Comparison of ENCODE assay signal across 8 mouse cellular contexts in the genomic region with DNA sequence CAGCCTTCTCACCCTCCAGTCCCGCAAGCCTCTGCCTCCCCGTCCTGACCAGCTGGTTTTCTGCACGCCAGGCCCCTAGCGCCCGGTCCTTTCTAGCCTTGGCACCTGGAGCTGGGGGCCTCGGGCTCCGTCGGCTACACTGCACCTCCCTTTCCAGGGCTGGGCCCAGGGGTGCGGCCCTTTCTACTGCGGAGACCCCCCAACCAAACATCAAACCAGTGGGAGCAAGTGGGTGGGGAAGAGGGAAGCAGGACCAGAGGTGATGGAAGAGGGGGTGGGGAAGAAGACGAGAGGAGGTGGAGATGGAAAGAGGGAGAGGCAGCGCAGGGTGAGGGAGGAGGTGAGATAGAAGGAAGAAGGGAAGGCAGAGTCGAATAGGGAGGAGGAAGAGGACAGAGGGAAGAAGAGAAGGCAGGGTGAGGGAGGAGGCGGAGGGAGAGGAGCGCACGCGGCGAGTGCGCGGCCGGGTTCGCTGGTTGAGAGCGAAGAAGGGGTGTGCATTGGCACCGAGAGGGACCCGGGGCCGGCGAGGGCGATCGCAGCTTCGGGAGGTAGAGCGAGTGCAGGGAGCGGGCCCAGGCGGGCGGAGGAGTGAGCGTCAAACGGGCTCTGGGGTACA. TPM values are rescaled to one million over a fixed set of nuclear protein-coding genes. Genes with fewer than 3 reads are reported as not detected.
DNase-seq lines count a peak whose midpoint lies in the region; ATAC-seq lines count a peak whose summit lies in the region.

A gene (plus strand): TSS at position 321 of the 619 bp plus-strand sequence.

- peaks cover 29% of the 10 kb centered on the region for H3K27me3 ChIP-seq in kidney, embryonic 15.5 days
- peaks cover 26% of the 10 kb centered on the region for H3K27me3 ChIP-seq in embryonic facial prominence, embryonic 12.5 days
- H3K27me3 ChIP-seq in hindbrain, embryonic 14.5 days (ENCODE audit: control insufficient read depth, insufficient read depth, low read length): peaks cover 13% of the 10 kb centered on the region
- H3K27me3 ChIP-seq in liver, embryonic 15.5 days: peaks cover 56% of the 10 kb centered on the region

- peak within 1 kb of the TSS; percentile 47 for H3K9ac ChIP-seq in kidney, embryonic 15.5 days
- H3K9ac ChIP-seq in embryonic facial prominence, embryonic 12.5 days: peak within 1 kb of the TSS; percentile 53
- H3K9ac ChIP-seq in hindbrain, embryonic 14.5 days: peak within 1 kb of the TSS; percentile 78
- no peak within 1 kb of the TSS for H3K9ac ChIP-seq in liver, embryonic 15.5 days

- no peaks in the 10 kb centered on the region for H3K36me3 ChIP-seq in kidney, embryonic 15.5 days
- H3K36me3 ChIP-seq in embryonic facial prominence, embryonic 12.5 days: no peaks in the 10 kb centered on the region
- H3K36me3 ChIP-seq in hindbrain, embryonic 14.5 days (replicated peaks; ENCODE audit: control insufficient read depth, insufficient read depth): no peaks in the 10 kb centered on the region
- no peaks in the 10 kb centered on the region for H3K36me3 ChIP-seq in liver, embryonic 15.5 days (replicated peaks)

- H3K9me3 ChIP-seq in kidney, embryonic 15.5 days (replicated peaks): no peaks in the 10 kb centered on the region
- no peaks in the 10 kb centered on the region for H3K9me3 ChIP-seq in embryonic facial prominence, embryonic 12.5 days
- no peaks in the 10 kb centered on the region for H3K9me3 ChIP-seq in hindbrain, embryonic 14.5 days (ENCODE audit: control insufficient read depth, low read length)
- no peaks in the 10 kb centered on the region for H3K9me3 ChIP-seq in liver, embryonic 15.5 days (replicated peaks)

- no peak within 1 kb of the TSS for H3K27ac ChIP-seq in kidney, embryonic 15.5 days
- 0 out of 2 replicates have a peak within 1 kb of the TSS, but pooled peaks have one; percentile 60 for H3K27ac ChIP-seq in embryonic facial prominence, embryonic 12.5 days
- peak within 1 kb of the TSS; percentile 75 for H3K27ac ChIP-seq in hindbrain, embryonic 14.5 days
- no peak within 1 kb of the TSS for H3K27ac ChIP-seq in liver, embryonic 15.5 days (replicated peaks)

- H3K4me3 ChIP-seq in kidney, embryonic 15.5 days (replicated peaks): peak within 1 kb of the TSS; percentile 50
- H3K4me3 ChIP-seq in embryonic facial prominence, embryonic 12.5 days: peak within 1 kb of the TSS; percentile 43
- H3K4me3 ChIP-seq in hindbrain, embryonic 14.5 days (replicated peaks; ENCODE audit: low read length): peak within 1 kb of the TSS; percentile 53
- H3K4me3 ChIP-seq in liver, embryonic 15.5 days (replicated peaks): 0 out of 2 replicates have a peak within 1 kb of the TSS, but pooled peaks have one; percentile 5

- peaks cover 40% of the 10 kb centered on the region for H3K4me1 ChIP-seq in kidney, embryonic 15.5 days
- H3K4me1 ChIP-seq in embryonic facial prominence, embryonic 12.5 days: peaks cover 41% of the 10 kb centered on the region
- peaks cover 18% of the 10 kb centered on the region for H3K4me1 ChIP-seq in hindbrain, embryonic 14.5 days (replicated peaks; ENCODE audit: control insufficient read depth, insufficient read depth, low read length)
- peaks cover 21% of the 10 kb centered on the region for H3K4me1 ChIP-seq in liver, embryonic 15.5 days (replicated peaks)

- 2% methylated on average over 36 of the region's 36 CpGs for WGBS in kidney, embryonic 15.5 days
- WGBS in embryonic facial prominence, embryonic 12.5 days: 2% methylated on average over 36 of the region's 36 CpGs
- WGBS in hindbrain, embryonic 14.5 days: 2% methylated on average over 33 of the region's 36 CpGs
- 6% methylated on average over 36 of the region's 36 CpGs for WGBS in liver, embryonic 15.5 days (ENCODE audit: insufficient replicate concordance)

- no peak for DNase-seq in kidney, postnatal 10 days
- peak; percentile 45 for DNase-seq in adrenal gland, adult 2 months
- DNase-seq in hindbrain, embryonic 14.5 days (ENCODE audit: low spot score): no peak
- DNase-seq in testis, postnatal 14 days (ENCODE audit: low spot score): peak; percentile 26
- DNase-seq in urinary bladder, adult 18-20 months (ENCODE audit: low spot score in 2 of 2): no peak

- peak within 1 kb of the TSS; percentile 95 for H3K4me2 ChIP-seq in kidney, embryonic 15.5 days
- peak within 1 kb of the TSS; percentile 89 for H3K4me2 ChIP-seq in embryonic facial prominence, embryonic 12.5 days (replicated peaks)
- H3K4me2 ChIP-seq in hindbrain, embryonic 14.5 days (replicated peaks): peak within 1 kb of the TSS; percentile 91
- H3K4me2 ChIP-seq in liver, embryonic 15.5 days: peak within 1 kb of the TSS; percentile 35; the same call in 1 of the 2 replicates

- ATAC-seq in kidney, embryonic 15.5 days (replicated peaks; ENCODE audit: low FRiP score): no peak
- ATAC-seq in embryonic facial prominence, embryonic 12.5 days (ENCODE audit: insufficient number of reproducible peaks, insufficient read depth, low FRiP score, low TSS enrichment): no peak
- no peak for ATAC-seq in hindbrain, embryonic 14.5 days (ENCODE audit: low FRiP score)
- ATAC-seq in liver, embryonic 15.5 days (ENCODE audit: insufficient read depth): no peak

RNA-seq across cellular contexts. Expression of the gene that starts here (rescaled TPM):
- polyA plus RNA-seq in kidney, embryonic 15.5 days (2015; fragmentation: Nextera tagmentation; extraction: Ambion mirVana): 8.6 and 8.8 TPM in 2 replicates
- total RNA-seq in adrenal gland, adult 2 months (2021): 10 to 100 TPM; 10.9 to 18.6 TPM
- 30.0 and 38.2 TPM in 2 replicates for polyA plus RNA-seq in adrenal gland, adult 2 months (2012; rRNA removed)
- polyA plus RNA-seq in embryonic facial prominence, embryonic 12.5 days (2016; fragmentation: Nextera tagmentation; extraction: Ambion mirVana): 11.5 and 14.1 TPM in 2 replicates
- 28.2 and 29.0 TPM in 2 replicates for polyA plus RNA-seq in hindbrain, embryonic 14.5 days (2014; fragmentation: Nextera tagmentation; extraction: Ambion mirVana)
- 0.26 and 0.44 TPM in 2 replicates for polyA plus RNA-seq in liver, embryonic 15.5 days (2015; fragmentation: Nextera tagmentation; extraction: Ambion mirVana)

Comparison
In these comparisons a context has a peak if more than half of its experiments do, and no peak if none do; other contexts are left out.
1. H3K27ac ChIP-seq: peak in embryonic facial prominence, embryonic 12.5 days (single experiment) and hindbrain, embryonic 14.5 days (single experiment); none in kidney, embryonic 15.5 days (single experiment) and liver, embryonic 15.5 days (single experiment).
2. H3K4me2 ChIP-seq: peak in every context shown above with its lines; median percentile 95 in kidney, embryonic 15.5 days; 91 in hindbrain, embryonic 14.5 days; 89 in embryonic facial prominence, embryonic 12.5 days; 35 in liver, embryonic 15.5 days.
3. DNase-seq: peak in adrenal gland, adult 2 months (single experiment) and testis, postnatal 14 days (single experiment); none in kidney, postnatal 10 days (single experiment), hindbrain, embryonic 14.5 days (single experiment) and urinary bladder, adult 18-20 months (0 of 2).
4. Peak in every context shown above with its lines, with median percentiles within 50 percentile points of each other: H3K4me3 ChIP-seq.